Mouse (Mus musculus) ES-CJ7 (cell line): ENCODE measurements at regions not wholly inside any gene's neighbourhood (a gene's known extent, or its start where the extent isn't known, plus 50 kb on each side); places are given as distances from the start of the nearest gene placed in this dataset.

Experiments used
- DNase-seq: peaks from one replicate; pipeline ENCODE4 v3.0.0; 2011; ENCODE audit warnings: low read depth, low spot score

- DNase-seq, result no peak
These were observed 210.1 kb downstream of the Mex3b start for GRCm38 (mm10) chr7:83077035-83077918.

- no peak for DNase-seq
These were observed 210.8 kb downstream of the Mex3b start for GRCm38 (mm10) chr7:83077919-83078265.

GRCm38 (mm10) chr7:83078695-83079094, 211.6 kb downstream of the Mex3b start:
- no peak for DNase-seq

- DNase-seq, result no peak
These were observed 212.7 kb downstream of the Mex3b start for GRCm38 (mm10) chr7:83079842-83080241.

GRCm38 (mm10) chr7:83084496-83085082, 217.5 kb downstream of the Mex3b start:
- no peak for DNase-seq

- DNase-seq, result no peak
These were observed 218.5 kb downstream of the Mex3b start for GRCm38 (mm10) chr7:83085547-83086158.

- no peak for DNase-seq
These were observed 220.3 kb downstream of the Mex3b start for GRCm38 (mm10) chr7:83087408-83087807.

GRCm38 (mm10) chr7:83088125-83088524, 221.0 kb downstream of the Mex3b start:
- DNase-seq, result no peak

GRCm38 (mm10) chr7:83089330-83089982, 222.3 kb downstream of the Mex3b start:
- no peak for DNase-seq

GRCm38 (mm10) chr7:83093923-83094355, 226.8 kb downstream of the Mex3b start:
- no peak for DNase-seq

- DNase-seq, result no peak
These were observed 227.8 kb downstream of the Mex3b start for GRCm38 (mm10) chr7:83094899-83095298.

- DNase-seq, result no peak
These were observed 228.5 kb downstream of the Mex3b start for GRCm38 (mm10) chr7:83095593-83095992.

GRCm38 (mm10) chr7:83104426-83104825, 237.3 kb downstream of the Mex3b start:
- no peak for DNase-seq

GRCm38 (mm10) chr7:83105672-83106071, 238.5 kb downstream of the Mex3b start:
- no peak for DNase-seq

GRCm38 (mm10) chr7:83111217-83111823, 244.2 kb downstream of the Mex3b start:
- DNase-seq, result no peak

GRCm38 (mm10) chr7:83116487-83116886, 249.4 kb downstream of the Mex3b start:
- no peak for DNase-seq

- DNase-seq, result no peak
These were observed 249.9 kb downstream of the Mex3b start for GRCm38 (mm10) chr7:83117065-83117464.

- DNase-seq, result peak; percentile 15
These were observed 259.1 kb downstream of the Mex3b start for GRCm38 (mm10) chr7:83126196-83126595.

GRCm38 (mm10) chr7:83140216-83140615, 273.1 kb downstream of the Mex3b start:
- no peak for DNase-seq

GRCm38 (mm10) chr7:83140658-83141057, 273.5 kb downstream of the Mex3b start:
- DNase-seq, result no peak

- no peak for DNase-seq
These were observed 276.9 kb downstream of the Mex3b start for GRCm38 (mm10) chr7:83144018-83144417.

- no peak for DNase-seq
These were observed 278.4 kb downstream of the Mex3b start for GRCm38 (mm10) chr7:83145551-83145950.
